Mouse (Mus musculus): Measurements from ENCODE around the gene Srr.

Gene Srr

GRCm38 (mm10) chr11:74863471-74863870 lies 62.3 kb downstream of the Srr start:
- peak; percentile 61 for DNase-seq (ENCODE audit: low spot score)

GRCm38 (mm10) chr11:74862129-74862528 lies 63.6 kb downstream of the Srr start:
- no peak for DNase-seq (ENCODE audit: low spot score)

- DNase-seq (ENCODE audit: low spot score): no peak
Observed at GRCm38 (mm10) chr11:74857756-74858155, 68.0 kb downstream of the Srr start.

Data from embryo, embryonic 10.5 days (tissue).